Mouse (Mus musculus) CH12.LX (cell line): ENCODE measurements around the gene Lrrc8c. TPM values are rescaled to one million over a fixed set of nuclear protein-coding genes. Genes with fewer than 3 reads are reported as not detected.

ENCODE experiments used
- DNase-seq: peaks from one replicate; pipeline ENCODE4 v3.0.0-alpha.2; 2013; ENCODE audit errors: extremely low read depth
- H3K27ac ChIP-seq: 2 replicates; pipeline ENCODE4 v1.5.1; 2012; ENCODE audit warnings: low read depth, mild to moderate bottlenecking, control low read depth, moderate library complexity; ENCODE audit not compliant: insufficient read depth
- H3K27me3 ChIP-seq: replicated peaks from 2 replicates; pipeline ENCODE3; 2012; ENCODE audit warnings: inconsistent platforms
- H3K36me3 ChIP-seq, 2 experiments: replicated peaks in 1 of 2; 2 replicates each; pipeline versions ENCODE3 to v1.6.1; 2012; ENCODE audit warnings: inconsistent platforms in 1 of 2, low read length in 1 of 2, mild to moderate bottlenecking in 1 of 2, mixed read lengths in 1 of 2, moderate library complexity in 1 of 2; ENCODE audit not compliant: control insufficient read depth in 1 of 2, insufficient read depth in 1 of 2
- H3K4me1 ChIP-seq, 2 experiments: 2 replicates each; pipeline ENCODE4 v1.6.1; 2012; ENCODE audit warnings: inconsistent platforms in 1 of 2, moderate library complexity in 1 of 2; ENCODE audit not compliant: insufficient read depth in 2 of 2, control insufficient read depth in 1 of 2
- H3K4me2 ChIP-seq: 2 replicates; pipeline ENCODE4 v1.6.1; 2012; ENCODE audit warnings: low read depth, mild to moderate bottlenecking, control low read depth; ENCODE audit not compliant: poor library complexity, insufficient read depth, severe bottlenecking
- H3K4me3 ChIP-seq, 3 experiments: fragments of 150-350 bp in 1 of 3; sonication (generic) in 1 of 3; replicated peaks in 1 of 3; 2 replicates each; pipeline versions ENCODE3 to v1.5.1; 2011 to 2012; ENCODE audit warnings: low read depth in 2 of 3, low read length in 2 of 3, mild to moderate bottlenecking in 2 of 3, moderate library complexity in 2 of 3, control low read depth in 1 of 3, improper control_type of control experiment in 1 of 3, inconsistent platforms in 1 of 3, mixed read lengths in 1 of 3; ENCODE audit not compliant: poor library complexity in 1 of 3
- H3K79me2 ChIP-seq: replicated peaks from 2 replicates; pipeline ENCODE4 v1.6.1; 2012; ENCODE audit warnings: mild to moderate bottlenecking, moderate library complexity; ENCODE audit not compliant: control insufficient read depth, poor library complexity, insufficient read depth, severe bottlenecking; ENCODE audit errors: extremely low read depth
- H3K9ac ChIP-seq: 2 replicates; pipeline ENCODE4 v1.6.1; 2012; ENCODE audit warnings: low read depth, mild to moderate bottlenecking, control low read depth, moderate library complexity; ENCODE audit not compliant: insufficient read depth
- H3K9me3 ChIP-seq: replicated peaks from 2 replicates; pipeline ENCODE3; 2012; ENCODE audit warnings: low read length, inconsistent platforms, mixed read lengths
- E2F4 ChIP-seq: IDR thresholded peaks from 2 replicates; pipeline ENCODE4 v1.6.1; 2011; ENCODE audit warnings: low read depth, low read length, improper control_type of control experiment; ENCODE audit not compliant: insufficient replicate concordance
- ELF1 ChIP-seq: IDR thresholded peaks from 2 replicates; pipeline ENCODE4 v1.6.1; 2014; ENCODE audit warnings: low read depth, mild to moderate bottlenecking, inconsistent platforms, low read length, improper control_type of control experiment
- GABPA ChIP-seq: IDR thresholded peaks from 2 replicates; pipeline ENCODE4 v1.6.1; 2012; ENCODE audit warnings: low read depth, low read length, improper control_type of control experiment, inconsistent platforms; ENCODE audit not compliant: insufficient replicate concordance
- JUN ChIP-seq: IDR thresholded peaks from 2 replicates; pipeline ENCODE4 v1.6.1; 2011; ENCODE audit warnings: low read depth, mild to moderate bottlenecking, low read length, improper control_type of control experiment, moderate library complexity; ENCODE audit not compliant: insufficient read depth
- MAZ ChIP-seq: IDR thresholded peaks from 2 replicates; pipeline ENCODE4 v1.6.1; 2012; ENCODE audit warnings: low read depth, mild to moderate bottlenecking, inconsistent platforms, low read length, improper control_type of control experiment, moderate library complexity
- MEF2A ChIP-seq: IDR thresholded peaks from 2 replicates; pipeline ENCODE4 v1.6.1; 2014; ENCODE audit warnings: low read depth, mild to moderate bottlenecking, inconsistent platforms, low read length, improper control_type of control experiment, borderline replicate concordance
- PAX5 ChIP-seq: IDR thresholded peaks from 2 replicates; pipeline ENCODE4 v1.6.1; 2012; ENCODE audit warnings: low read length, inconsistent platforms, mixed read lengths
- POLR2AphosphoS2 ChIP-seq: IDR thresholded peaks from 2 replicates; pipeline ENCODE4 v1.6.1; 2011; ENCODE audit warnings: low read depth, low read length, improper control_type of control experiment
- SIN3A ChIP-seq: IDR thresholded peaks from 2 replicates; pipeline ENCODE4 v1.6.1; 2012; ENCODE audit warnings: low read length, improper control_type of control experiment, inconsistent platforms
- UBTF ChIP-seq: IDR thresholded peaks from 2 replicates; pipeline ENCODE4 v1.6.1; 2012; ENCODE audit warnings: low read depth, mild to moderate bottlenecking, inconsistent platforms, low read length, improper control_type of control experiment, moderate library complexity
- USF1 ChIP-seq: IDR thresholded peaks from 2 replicates; pipeline ENCODE4 v1.6.1; 2014; ENCODE audit warnings: low read depth, mild to moderate bottlenecking, inconsistent platforms, low read length, improper control_type of control experiment
- USF2 ChIP-seq: conservative IDR thresholded peaks from 2 replicates; pipeline ENCODE4 v1.6.1; 2011; ENCODE audit warnings: low read depth, low read length, improper control_type of control experiment
- dilution Hi-C: fragments of 300-500 bp; cut with MboI; formaldehyde crosslinking; loops from 2 replicates; pipeline ENCODE4 v1.14.3; 2020; ENCODE audit warnings: low sequenced_read_pairs; ENCODE audit not compliant: extremely low pct_unique_long_range_greater_than_20kb, extremely low pct_ligation_motif_present
- in situ Hi-C: fragments of 300-500 bp; cut with MboI; formaldehyde crosslinking; loops from 3 replicates; pipeline ENCODE4 v1.14.3; 2019; ENCODE audit warnings: low sequenced_read_pairs, low pct_ligation_motif_present, low pct_unique_long_range_greater_than_20kb, mixed read lengths
- polyA plus RNA-seq: library from polyadenylated mRNA; unstranded; fragments of >175 nt; gene quantifications from 2 replicates; pipeline ENCODE4 v1.2.1, GENCODE M21; 2012; ENCODE audit warnings: low read depth; ENCODE audit not compliant: insufficient read length
- total RNA-seq, 2 experiments: library from RNA; depleted of rRNA; stranded (reverse); fragments of 300-350 nt in 1 of 2; fragments of >200 nt in 1 of 2; gene quantifications; 2 replicates each; pipeline ENCODE4 v1.2.3; 2012 to 2014

Gene Lrrc8c
- total and polyA plus RNA-seq, 3 experiments: 3.3 to 10.3 (median 5.9) TPM

DNA sequence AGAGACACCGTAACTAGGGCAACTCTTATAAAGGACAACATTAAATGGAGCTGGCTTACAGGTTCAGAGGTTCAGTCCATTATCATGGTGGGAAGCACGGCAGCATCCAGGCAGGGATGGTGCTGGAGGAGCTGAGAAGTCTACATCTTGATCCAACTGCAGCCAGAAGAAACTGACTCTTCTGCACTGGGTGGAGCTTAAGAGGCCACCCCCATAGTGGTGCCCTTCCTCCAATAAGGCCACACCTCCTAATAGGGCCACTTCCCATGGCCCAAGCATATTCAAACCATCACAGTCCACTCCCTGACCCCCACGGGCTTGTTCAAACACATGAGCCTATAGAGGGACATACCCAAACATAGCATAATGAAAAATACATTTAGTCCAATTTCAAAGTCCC, 16.0 kb downstream of the Lrrc8c start (continued):
- no peak for TF ChIP-seq USF2

- no peak overlapping the region for H3K9ac ChIP-seq
- no peaks in the 10 kb centered on the region for H3K79me2 ChIP-seq
- no peaks in the 10 kb centered on the region for H3K27me3 ChIP-seq
- H3K27ac ChIP-seq: no peak overlapping the region
- in situ Hi-C loops: no loop called here
- no peak overlapping the region for H3K4me3 ChIP-seq
- H3K4me1 ChIP-seq: peaks cover 3 to 15% of the 10 kb centered on the region in 2 experiments; a peak in 3 of 4 replicates
- peaks cover 4 to 51% of the 10 kb centered on the region in 2 experiments for H3K36me3 ChIP-seq
- H3K4me2 ChIP-seq: no peak overlapping the region
- no peak for TF ChIP-seq GABPA
- TF ChIP-seq E2F4: no peak
- TF ChIP-seq MAZ: no peak
- TF ChIP-seq, all 38 proteins: peak for 0
- no peaks in the 10 kb centered on the region for H3K9me3 ChIP-seq
- no peak for DNase-seq
- dilution Hi-C loops: no loop called here
Observed at GRCm38 (mm10) chr5:105536172-105536571, 17.0 kb downstream of the Lrrc8c start.

- dilution Hi-C loops: no loop called here
- no peak for DNase-seq
- no peak overlapping the region for H3K4me3 ChIP-seq
- H3K36me3 ChIP-seq: peaks cover 0 to 44% of the 10 kb centered on the region in 2 experiments
- peaks cover 3 to 20% of the 10 kb centered on the region in 2 experiments; a peak in 3 of 4 replicates for H3K4me1 ChIP-seq
- H3K27ac ChIP-seq: no peak overlapping the region
- no peaks in the 10 kb centered on the region for H3K27me3 ChIP-seq
- in situ Hi-C loops: no loop called here
- TF ChIP-seq E2F4 (no peak), PAX5 (no peak), MAZ (no peak), MEF2A (no peak), USF1 (no peak), JUN (no peak), ELF1 (no peak), UBTF (no peak), POLR2AphosphoS2 (no peak), SIN3A (no peak)
- no peak overlapping the region for H3K9ac ChIP-seq
- no peaks in the 10 kb centered on the region for H3K79me2 ChIP-seq
- H3K9me3 ChIP-seq: no peaks in the 10 kb centered on the region
- no peak overlapping the region for H3K4me2 ChIP-seq
Observed at GRCm38 (mm10) chr5:105537101-105537723, 18.0 kb downstream of the Lrrc8c start.
